In genomic region chr17:47089769-47090168, GRCm38 (mm10) we compare ENCODE assay signal across 9 mouse cellular contexts.
A peak's percentile ranks its signal among the peaks of the same experiment; 100 is the strongest.
DNase-seq lines count a peak whose midpoint lies in the region.
"Had no signal": no experiment of that assay in that cellular context is flagged by ENCODE, and none has a peak within 500 bp of the region (broad histone marks: within the 10 kb centered on the region; RNA-seq: fewer than 3 reads in every experiment).

No protein-coding gene starts in this region.

- H3K36me3 ChIP-seq in midbrain, embryonic 10.5 days = no peaks in the 10 kb centered on the region

- no peak overlapping the region for H3K4me3 ChIP-seq in midbrain, embryonic 10.5 days

- no peaks in the 10 kb centered on the region for H3K27me3 ChIP-seq in midbrain, embryonic 10.5 days (ENCODE audit: low read depth, poor library complexity, severe bottlenecking)

- 86% methylated on average over 3 of the region's 3 CpGs for WGBS in midbrain, embryonic 10.5 days

- H3K27ac ChIP-seq in midbrain, embryonic 10.5 days (replicated peaks) = no peak overlapping the region

- no peaks in the 10 kb centered on the region for H3K4me1 ChIP-seq in midbrain, embryonic 10.5 days

- DNase-seq in heart, postnatal 14 days = peak; percentile 18 to 24
- DNase-seq in heart, postnatal 25 days (ENCODE audit: low spot score) = no peak
- DNase-seq in B cell, adult 2 months = peak; percentile 48 to 51
- DNase-seq in ZHBTc4 (ENCODE audit: low read depth, low spot score) = peak; percentile 28
- DNase-seq in lung, postnatal 14 days = peak; percentile 61
- no peak for DNase-seq in frontal cortex, postnatal 14 days (ENCODE audit: low spot score in 2 of 2)
- DNase-seq in midbrain, embryonic 10.5 days (ENCODE audit: low spot score) = no peak
- DNase-seq in left cerebral cortex, adult 8-10 months (ENCODE audit: low spot score in 2 of 2) = no peak
- DNase-seq: layer of hippocampus, postnatal 36 days had no signal

- intact Hi-C loops in heart, postnatal 14 days (cut with DNase I) = loop anchor here (5.0 kb wide), 1 partner anchor 47 kb away; no protein-coding TSS in a partner anchor
- intact Hi-C loops in heart, postnatal 25 days (cut with DNase I) = loop anchor here (1.0 kb wide), 1 partner anchor 50 kb away; no protein-coding TSS in a partner anchor

- H3K9me3 ChIP-seq in midbrain, embryonic 10.5 days (replicated peaks) = peaks cover 24% of the 10 kb centered on the region

Comparison
In these comparisons a context has a peak if more than half of its experiments do, and no peak if none do; other contexts are left out.
1. DNase-seq: peak in heart, postnatal 14 days (2 of 2), B cell, adult 2 months (2 of 2), ZHBTc4 (single experiment) and lung, postnatal 14 days (single experiment); none in heart, postnatal 25 days (single experiment), frontal cortex, postnatal 14 days (0 of 2), midbrain, embryonic 10.5 days (single experiment) and left cerebral cortex, adult 8-10 months (0 of 2).